Mouse (Mus musculus): Measurements from ENCODE around the gene Rtp2. TPM values are rescaled to one million over a fixed set of nuclear protein-coding genes. Genes with fewer than 3 reads are reported as not detected.

The Rtp2 gene
- total RNA-seq (2021): not detected
- long read RNA-seq, experiment 1: 0 reads
- long read RNA-seq, experiment 2: 0 reads

- no peak for DNase-seq (ENCODE audit: low spot score)
These were observed at the start of gene Rtp2 for GRCm38 (mm10) chr16:23932294-23932693. Rtp2 (minus strand) TSS chr16:23932394.

DNA sequence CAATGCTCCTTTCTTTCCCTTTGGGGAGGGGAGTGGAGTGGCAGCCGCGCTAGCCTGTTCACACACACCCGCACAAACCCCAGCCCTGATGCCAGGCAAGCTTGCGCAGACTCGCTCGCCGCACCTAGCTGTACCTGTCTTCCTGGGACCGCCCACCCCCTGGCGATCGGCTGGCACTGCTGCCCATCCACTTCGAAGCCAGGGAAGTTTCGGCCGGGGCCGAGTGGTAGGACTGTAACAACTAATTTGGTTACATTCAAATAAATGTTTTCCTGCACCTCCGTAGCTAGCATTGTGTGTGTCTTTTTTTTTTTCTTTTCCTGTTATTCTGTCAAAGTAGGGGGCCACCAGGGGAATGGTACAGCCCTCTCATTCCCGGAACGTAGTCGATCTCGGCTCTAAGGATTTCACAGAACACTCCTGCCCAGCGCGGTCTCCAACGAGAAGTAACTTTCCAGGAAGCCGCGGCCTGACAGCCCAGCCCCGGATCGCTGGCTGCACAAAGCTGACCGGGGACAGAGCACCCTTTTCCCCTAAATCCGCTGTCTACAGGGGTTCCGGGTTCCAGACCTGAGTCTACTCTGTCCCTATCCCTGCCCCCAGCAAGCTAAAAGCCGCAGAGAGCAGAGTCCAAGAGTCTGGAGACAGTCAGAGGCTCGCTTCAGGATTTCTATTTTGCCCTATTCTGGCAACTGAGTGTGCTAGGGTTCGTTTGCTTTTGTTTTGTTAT lies 49.0 kb upstream of the Rtp2 start:
- no peak for DNase-seq (ENCODE audit: low spot score)

- DNase-seq (ENCODE audit: low spot score): no peak
These were observed 48.1 kb upstream of the Rtp2 start for GRCm38 (mm10) chr16:23980201-23980870.

GRCm38 (mm10) chr16:23979446-23979845 lies 47.3 kb upstream of the Rtp2 start:
- peak; percentile 81 for DNase-seq (ENCODE audit: low spot score)

DNA sequence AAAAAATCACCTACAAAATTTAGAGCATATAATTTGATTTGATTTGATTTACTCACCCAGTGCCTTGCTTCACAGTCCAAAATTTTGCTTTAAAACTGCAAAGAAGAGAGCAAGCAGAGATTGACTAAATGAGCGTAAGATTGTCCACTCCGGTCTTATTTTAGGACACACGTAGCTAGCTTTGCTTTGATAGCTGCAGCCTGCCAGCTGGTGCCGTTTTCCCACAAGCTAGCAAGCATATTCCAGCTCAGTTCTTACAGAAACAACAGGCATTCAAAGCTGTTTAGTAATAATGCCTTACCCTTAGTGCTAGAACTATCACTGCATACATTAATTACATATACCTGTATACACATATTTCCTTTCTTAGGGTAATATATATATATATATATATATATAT lies 46.3 kb upstream of the Rtp2 start:
- no peak for DNase-seq (ENCODE audit: low spot score)

GRCm38 (mm10) chr16:23977732-23978131 lies 45.5 kb upstream of the Rtp2 start:
- no peak for DNase-seq (ENCODE audit: low spot score)

- DNase-seq (ENCODE audit: low spot score): no peak
These were observed 44.0 kb upstream of the Rtp2 start for GRCm38 (mm10) chr16:23976196-23976595.

DNA sequence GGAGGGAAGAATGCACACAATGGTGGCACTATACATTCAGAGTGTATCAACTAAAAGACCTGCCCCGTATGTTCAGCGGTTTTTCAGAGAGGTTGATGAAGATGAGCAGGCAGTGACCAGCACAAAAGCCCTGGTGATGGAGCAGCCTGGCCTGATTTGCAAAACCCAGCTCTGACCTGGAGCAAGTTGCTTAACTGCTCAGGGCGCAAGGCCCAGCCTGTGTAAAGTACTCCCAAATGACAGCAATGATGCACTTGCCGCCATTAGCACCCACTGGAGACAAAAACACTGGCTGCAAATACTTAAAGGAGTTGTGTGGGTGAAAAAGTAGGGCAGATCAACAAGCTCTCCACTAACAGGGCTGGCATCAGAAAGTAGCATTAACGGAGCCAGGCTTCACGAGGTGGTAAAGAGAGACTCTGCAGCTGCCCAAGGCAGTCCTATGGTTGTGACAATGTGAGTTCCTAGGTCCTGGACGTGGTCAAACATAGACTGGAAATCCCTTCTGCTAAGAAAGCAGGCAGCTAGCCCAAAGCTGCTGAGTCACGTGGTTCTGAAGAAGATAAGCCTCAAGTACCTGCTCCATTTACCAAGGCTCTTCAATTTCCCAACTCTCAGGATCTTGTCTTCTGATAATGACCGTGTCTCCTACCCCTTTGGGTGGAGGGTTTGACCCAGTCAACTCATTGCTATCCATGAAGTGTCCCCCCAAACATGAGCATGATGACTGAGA lies 41.6 kb upstream of the Rtp2 start:
- no peak for DNase-seq (ENCODE audit: low spot score)

GRCm38 (mm10) chr16:23972901-23973300 lies 40.7 kb upstream of the Rtp2 start:
- DNase-seq (ENCODE audit: low spot score): no peak

- DNase-seq (ENCODE audit: low spot score): no peak
These were observed 40.0 kb upstream of the Rtp2 start for GRCm38 (mm10) chr16:23972126-23972740.

- DNase-seq (ENCODE audit: low spot score): no peak
These were observed 37.7 kb upstream of the Rtp2 start for GRCm38 (mm10) chr16:23969919-23970318.

DNA sequence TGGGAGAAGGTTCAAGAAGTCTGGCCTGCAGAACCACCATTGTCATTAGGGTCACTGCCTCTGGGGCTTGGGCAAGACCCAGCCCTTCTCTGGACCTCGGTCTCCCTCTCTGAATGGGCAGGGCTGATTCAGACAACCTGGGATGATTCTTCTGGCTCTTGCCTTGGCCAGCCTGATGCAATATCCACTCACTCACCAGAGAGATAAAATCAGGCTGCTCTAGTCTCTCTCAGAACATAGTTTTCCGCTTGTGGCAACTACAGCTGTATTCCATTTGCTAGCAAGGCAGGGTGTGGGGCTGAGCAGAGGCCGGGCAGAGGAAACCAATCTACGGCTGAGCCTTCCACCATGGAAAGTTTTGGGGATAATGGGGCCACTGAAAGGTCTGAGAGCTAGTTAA lies 36.7 kb upstream of the Rtp2 start:
- DNase-seq (ENCODE audit: low spot score): no peak

GRCm38 (mm10) chr16:23967301-23967700 lies 35.1 kb upstream of the Rtp2 start:
- DNase-seq (ENCODE audit: low spot score): no peak

DNA sequence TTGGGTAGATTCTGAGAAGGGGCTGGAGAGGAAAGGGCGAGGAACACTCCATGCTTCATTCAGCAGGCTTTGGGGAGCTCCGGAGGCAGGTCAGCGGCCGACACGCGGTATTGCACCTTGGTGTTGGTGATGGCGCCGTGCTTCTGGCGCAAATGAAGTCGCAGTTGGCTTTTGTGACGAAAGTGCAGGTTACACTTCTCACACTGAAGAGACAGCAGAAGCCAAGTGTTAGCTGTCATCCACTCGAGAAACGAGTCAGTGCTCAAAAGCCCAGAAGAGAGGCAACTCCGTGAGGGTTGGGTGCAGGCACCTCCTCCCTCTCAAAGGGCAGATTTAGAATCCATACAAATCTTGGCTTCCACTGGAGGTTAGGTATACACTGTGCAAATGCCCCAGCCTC lies 33.9 kb upstream of the Rtp2 start:
- DNase-seq (ENCODE audit: low spot score): no peak

DNA sequence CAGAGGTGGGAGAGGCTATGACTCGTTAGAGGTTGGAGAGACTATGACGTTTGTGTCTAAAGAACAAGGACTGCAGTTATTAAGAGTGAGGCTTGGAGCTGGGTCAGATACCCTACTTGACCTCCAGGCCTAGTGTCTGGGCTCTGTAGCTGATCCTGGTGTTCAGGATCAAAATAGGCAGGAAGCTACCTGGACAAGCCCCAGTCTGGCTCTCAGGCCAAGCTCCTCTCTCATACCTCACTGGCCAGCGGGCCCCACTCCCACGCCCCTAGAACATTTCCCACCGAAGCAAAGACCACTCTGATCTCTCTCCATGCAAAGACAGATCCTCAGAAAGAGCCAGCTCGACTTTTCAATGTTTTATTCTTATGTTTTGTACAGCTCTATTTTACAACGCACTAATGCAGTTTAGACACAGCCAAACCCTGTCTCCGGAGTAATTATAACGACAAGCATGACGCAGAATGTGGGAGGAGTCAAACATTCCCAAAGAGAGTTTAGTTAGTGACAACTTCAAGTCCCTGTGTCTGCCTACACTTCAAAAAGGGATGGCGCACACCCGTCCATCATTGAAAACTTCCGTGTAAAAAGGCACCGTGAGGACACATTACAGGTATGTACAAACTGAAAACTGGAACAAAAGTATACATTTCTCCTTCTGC lies 32.6 kb upstream of the Rtp2 start:
- DNase-seq (ENCODE audit: low spot score): no peak

DNA sequence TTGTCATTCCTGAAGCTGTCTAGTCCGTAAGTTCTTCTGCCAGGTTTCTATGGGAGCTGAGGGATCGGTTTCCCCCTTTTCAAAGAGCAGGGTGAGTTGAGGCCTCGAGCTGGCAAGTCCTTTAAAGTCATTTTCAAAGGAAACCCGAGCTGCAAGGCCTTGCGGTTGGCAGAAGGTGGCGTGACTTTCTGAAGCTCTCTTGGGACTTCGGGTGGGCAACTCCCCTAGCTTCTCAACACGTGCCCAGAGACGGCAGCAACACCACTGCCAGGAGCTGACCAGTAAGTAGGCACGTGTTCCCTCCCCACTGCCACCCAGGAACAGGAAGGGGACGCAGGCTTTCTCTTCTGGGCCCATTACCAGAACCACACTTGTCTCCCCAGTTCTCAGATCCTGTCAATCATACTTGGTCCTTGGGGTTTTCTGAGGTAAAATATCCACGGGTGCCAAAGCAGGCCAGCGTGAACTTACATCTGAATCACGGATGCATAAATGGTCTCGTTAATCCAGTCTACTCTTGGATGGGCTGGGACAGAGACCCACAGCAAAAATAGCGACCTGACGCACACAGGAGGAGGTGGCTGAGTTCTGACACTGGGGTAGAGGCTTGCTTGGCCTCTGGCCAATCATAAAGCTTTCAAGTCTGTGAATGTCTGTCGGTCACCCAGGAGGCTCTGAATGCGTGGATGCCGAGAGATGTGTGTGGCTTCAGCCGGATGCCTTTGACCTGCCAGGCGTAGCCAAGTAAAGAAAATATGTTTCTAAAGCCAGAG lies 31.9 kb upstream of the Rtp2 start:
- peak; percentile 66 for DNase-seq (ENCODE audit: low spot score)

GRCm38 (mm10) chr16:23962401-23962800 lies 30.2 kb upstream of the Rtp2 start:
- no peak for DNase-seq (ENCODE audit: low spot score)

DNA sequence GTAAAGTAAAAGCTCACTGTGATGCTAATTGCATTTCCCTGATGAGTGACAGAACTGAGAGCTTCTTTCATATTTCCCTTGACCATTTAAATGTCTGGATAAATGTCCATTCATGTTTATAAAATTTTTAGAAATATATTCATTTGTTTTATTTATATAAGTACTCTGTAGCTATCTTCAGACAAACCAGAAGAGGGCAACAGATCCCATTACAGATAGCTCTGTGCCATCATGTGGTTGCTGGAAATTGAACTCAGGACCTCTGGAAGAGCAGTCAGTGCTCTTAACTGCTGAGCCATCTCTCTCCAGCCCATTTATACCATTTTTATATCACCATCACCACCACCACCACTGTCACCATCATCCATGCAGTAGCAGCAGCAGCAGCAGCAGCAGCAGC lies 26.7 kb upstream of the Rtp2 start:
- no peak for DNase-seq (ENCODE audit: low spot score)

DNA sequence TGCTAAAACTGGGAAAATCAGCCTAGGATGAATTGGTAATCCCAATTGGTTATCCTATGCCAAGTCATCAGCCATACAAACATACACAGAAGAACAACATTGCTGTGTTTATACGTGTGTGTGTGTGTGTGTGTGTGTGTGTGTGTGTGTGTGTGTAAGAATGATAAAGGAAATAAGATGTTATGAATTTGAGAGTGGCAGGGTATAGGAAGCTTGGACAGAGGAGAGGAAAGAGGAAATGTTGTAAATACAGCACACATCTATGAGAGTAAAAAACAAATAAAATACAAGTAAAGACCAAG lies 21.7 kb upstream of the Rtp2 start:
- DNase-seq (ENCODE audit: low spot score): no peak

- peak; percentile 63 for DNase-seq (ENCODE audit: low spot score)
These were observed 21.2 kb upstream of the Rtp2 start for GRCm38 (mm10) chr16:23953189-23953958.

Data from gastrocnemius, adult 18-20 months (tissue).